Mouse (Mus musculus) forebrain, embryonic 11.5 days (tissue): ENCODE data around the gene Gprc5b. TPM values are rescaled to one million over a fixed set of nuclear protein-coding genes. Genes with fewer than 3 reads are reported as not detected.

ENCODE experiments used
- ATAC-seq: fragments of 200-750 bp; cut with Nextera tagmentation; replicated peaks from 2 replicates; pipeline ENCODE4 v1.8.0; 2017; ENCODE audit warnings: moderate TSS enrichment; ENCODE audit not compliant: low FRiP score
- DNase-seq: peaks from one replicate; pipeline ENCODE4 v3.0.0-alpha.2; 2017; ENCODE audit warnings: low spot score
- H3K27ac ChIP-seq: fragments of 300-500 bp; sonication (generic); 2 replicates; pipeline ENCODE4 v1.5.1; 2014; ENCODE audit warnings: low read depth, low read length
- H3K27me3 ChIP-seq: fragments of 300-500 bp; sonication (generic); 2 replicates; pipeline ENCODE4 v1.6.1; 2014; ENCODE audit warnings: mild to moderate bottlenecking, low read length, mixed read lengths; ENCODE audit not compliant: control insufficient read depth, insufficient read depth
- H3K36me3 ChIP-seq: fragments of 300-500 bp; sonication (generic); 2 replicates; pipeline ENCODE4 v1.6.1; 2014; ENCODE audit warnings: mild to moderate bottlenecking, low read length, moderate library complexity, mixed read lengths; ENCODE audit not compliant: control insufficient read depth, insufficient read depth
- H3K4me1 ChIP-seq: fragments of 300-500 bp; sonication (generic); replicated peaks from 2 replicates; pipeline ENCODE4 v1.6.1; 2014; ENCODE audit warnings: low read length, mixed read lengths; ENCODE audit not compliant: control insufficient read depth, insufficient read depth
- H3K4me2 ChIP-seq: fragments of 300-500 bp; sonication (generic); 2 replicates; pipeline ENCODE4 v1.6.1; 2014; ENCODE audit warnings: low read depth, mild to moderate bottlenecking, low read length, moderate library complexity, mixed read lengths; ENCODE audit not compliant: severe bottlenecking
- H3K4me3 ChIP-seq: fragments of 300-500 bp; sonication (generic); 2 replicates; pipeline ENCODE4 v1.5.1; 2014; ENCODE audit warnings: low read depth, low read length
- H3K9ac ChIP-seq: fragments of 300-500 bp; sonication (generic); 2 replicates; pipeline ENCODE4 v1.6.1; 2014; ENCODE audit warnings: low read length
- H3K9me3 ChIP-seq: fragments of 300-500 bp; sonication (generic); 2 replicates; pipeline ENCODE4 v1.6.1; 2016; ENCODE audit warnings: low read length, mixed read lengths; ENCODE audit not compliant: control insufficient read depth
- WGBS: fragments of 180-500 bp; shearing (Covaris S2); extraction: QIAGEN DNeasy Blood & Tissue Kit; methylation state at CpG from one replicate; pipeline ENCODE4 v1.1.7; 2014; 5-methylcytosine and 5-hydroxymethylcytosine counted together
- polyA plus RNA-seq: library from polyadenylated mRNA; unstranded; fragments of >200 nt; fragmentation: Nextera tagmentation; extraction: Ambion mirVana; gene quantifications from 2 replicates; pipeline ENCODE4 v1.2.1, GENCODE M21; 2014

Gene Gprc5b
- polyA plus RNA-seq = 18.1 and 19.8 TPM in 2 replicates

DNA sequence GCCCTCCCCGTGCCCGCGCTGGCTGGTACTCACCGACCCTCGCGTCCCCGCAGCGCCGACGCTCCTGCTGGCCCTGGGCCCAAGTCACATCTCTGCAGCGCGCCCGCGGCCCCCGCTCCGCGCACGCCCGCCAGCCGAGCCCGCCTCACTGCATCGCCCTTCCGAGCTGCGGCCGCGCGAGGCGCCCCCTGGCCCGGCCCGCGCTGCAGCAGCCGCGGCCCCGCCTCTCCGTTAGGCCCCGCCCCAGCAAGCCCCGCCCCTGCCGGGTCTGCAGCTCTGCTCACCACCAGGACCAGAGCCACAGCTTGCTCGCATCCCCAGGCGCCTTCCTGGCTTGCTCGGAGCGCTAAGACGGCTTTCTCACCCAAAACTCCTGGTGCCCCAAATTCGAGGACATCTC, at the start of gene Gprc5b:
Gprc5b (minus strand) TSS at position 205 of the 400 bp plus-strand sequence.
- peak within 1 kb of the TSS; percentile 88 for H3K4me2 ChIP-seq
- H3K9ac ChIP-seq = peak within 1 kb of the TSS; percentile 91
- no peaks in the 10 kb centered on the region for H3K27me3 ChIP-seq
- DNase-seq (peak; percentile 96), ATAC-seq (peak; percentile 89)
- peaks cover 25% of the 10 kb centered on the region for H3K4me1 ChIP-seq
- H3K27ac ChIP-seq = peak within 1 kb of the TSS; percentile 41
- peak within 1 kb of the TSS; percentile 66 for H3K4me3 ChIP-seq
- no peaks in the 10 kb centered on the region for H3K9me3 ChIP-seq
- under 1% methylated on average over 33 of the region's 44 CpGs for WGBS
- H3K36me3 ChIP-seq = no peaks in the 10 kb centered on the region

DNA sequence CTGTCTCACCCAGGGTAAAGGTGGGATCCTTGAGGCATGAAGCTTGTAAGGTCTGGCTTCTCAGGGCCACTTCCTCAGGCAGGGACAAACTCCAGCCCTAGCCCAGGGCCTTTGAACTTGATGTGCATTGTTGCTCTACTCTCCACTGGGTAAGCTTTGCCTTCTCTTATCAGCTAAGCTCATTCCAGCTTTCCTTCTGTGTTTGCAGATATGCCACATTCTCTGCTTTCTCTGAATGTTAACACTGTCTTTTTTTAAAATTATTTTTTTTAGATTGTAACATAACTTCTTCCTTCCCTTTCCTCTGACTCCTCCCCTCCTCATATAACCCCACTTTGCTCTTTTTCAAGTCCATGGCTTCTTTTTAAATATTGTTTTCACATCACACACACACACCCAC, 46.5 kb upstream of the Gprc5b start:
- Histone ChIP-seq H3K36me3 (no peaks in the 10 kb centered on the region), H3K27ac (no peak overlapping the region), H3K9ac (no peak overlapping the region), H3K9me3 (no peaks in the 10 kb centered on the region), H3K4me2 (no peak overlapping the region), H3K4me1 (no peaks in the 10 kb centered on the region), H3K4me3 (no peak overlapping the region), H3K27me3 (no peaks in the 10 kb centered on the region)
- ATAC-seq = no peak
- DNase-seq = no peak

DNA sequence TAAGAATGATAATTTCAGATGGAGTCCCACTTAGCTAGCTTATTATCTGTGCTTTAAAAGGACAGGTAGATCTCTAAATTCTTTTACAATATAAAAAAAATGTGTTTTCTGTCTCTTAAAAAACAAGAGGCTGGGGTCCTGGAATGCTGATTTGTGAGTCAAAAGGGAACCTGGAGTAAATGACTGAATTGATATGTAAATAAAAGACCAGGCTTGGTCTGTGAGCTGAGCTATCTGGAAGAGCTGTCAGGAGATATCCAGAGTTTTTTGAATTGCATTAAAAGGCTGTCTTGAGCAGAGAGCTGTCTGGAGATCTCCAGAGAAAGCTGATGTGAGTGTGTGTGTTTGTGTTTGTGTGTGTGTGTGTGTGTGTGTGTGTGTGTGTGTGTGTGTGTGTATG, 42.6 kb upstream of the Gprc5b start:
- DNase-seq (no peak), ATAC-seq (no peak)
- H3K4me2 ChIP-seq = no peak overlapping the region
- no peaks in the 10 kb centered on the region for H3K9me3 ChIP-seq
- H3K4me3 ChIP-seq = no peak overlapping the region
- H3K9ac ChIP-seq = no peak overlapping the region
- H3K36me3 ChIP-seq = no peaks in the 10 kb centered on the region
- no peak overlapping the region for H3K27ac ChIP-seq
- H3K27me3 ChIP-seq = no peaks in the 10 kb centered on the region
- H3K4me1 ChIP-seq = no peaks in the 10 kb centered on the region

DNA sequence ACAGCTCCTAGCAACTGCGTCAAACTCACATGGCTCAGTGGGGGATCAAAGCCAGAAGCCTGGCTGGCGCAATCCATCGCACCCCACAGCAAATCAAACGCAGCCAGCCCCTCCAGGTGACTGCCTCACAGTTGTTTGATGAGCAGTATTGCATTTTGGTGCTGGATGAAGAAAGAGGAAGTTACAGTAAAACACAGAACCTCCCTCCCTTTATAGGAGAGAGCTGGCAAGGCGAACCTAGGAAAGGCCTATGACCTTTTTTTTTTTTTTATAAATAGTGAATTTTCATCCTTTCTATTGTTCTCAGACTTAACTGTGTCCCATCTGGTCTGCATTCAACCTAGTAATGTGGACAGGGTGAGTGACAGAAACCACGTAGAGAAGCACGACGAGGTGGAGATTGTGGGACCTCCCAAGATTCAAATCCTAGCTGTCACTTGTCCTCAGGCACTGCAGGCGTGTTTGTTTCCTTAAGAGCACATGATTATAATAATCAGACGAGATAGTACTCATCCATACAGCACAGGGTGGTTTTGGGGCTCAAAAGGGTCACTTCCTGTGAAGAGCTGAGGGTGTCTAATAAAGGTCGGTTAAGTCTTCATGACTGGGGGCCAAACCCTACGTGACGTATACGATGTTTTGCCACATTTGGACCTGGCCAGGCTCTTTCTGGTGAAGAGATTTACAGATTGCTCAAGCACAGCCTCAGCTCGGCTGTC, 39.4 kb upstream of the Gprc5b start:
- DNase-seq = no peak
- Histone ChIP-seq H3K27me3 (no peaks in the 10 kb centered on the region), H3K9me3 (no peaks in the 10 kb centered on the region), H3K36me3 (no peaks in the 10 kb centered on the region), H3K9ac (no peak overlapping the region), H3K4me3 (no peak overlapping the region), H3K4me2 (no peak overlapping the region), H3K4me1 (no peaks in the 10 kb centered on the region), H3K27ac (no peak overlapping the region)
- no peak for ATAC-seq
- 74% methylated on average over 15 of the region's 15 CpGs for WGBS

DNA sequence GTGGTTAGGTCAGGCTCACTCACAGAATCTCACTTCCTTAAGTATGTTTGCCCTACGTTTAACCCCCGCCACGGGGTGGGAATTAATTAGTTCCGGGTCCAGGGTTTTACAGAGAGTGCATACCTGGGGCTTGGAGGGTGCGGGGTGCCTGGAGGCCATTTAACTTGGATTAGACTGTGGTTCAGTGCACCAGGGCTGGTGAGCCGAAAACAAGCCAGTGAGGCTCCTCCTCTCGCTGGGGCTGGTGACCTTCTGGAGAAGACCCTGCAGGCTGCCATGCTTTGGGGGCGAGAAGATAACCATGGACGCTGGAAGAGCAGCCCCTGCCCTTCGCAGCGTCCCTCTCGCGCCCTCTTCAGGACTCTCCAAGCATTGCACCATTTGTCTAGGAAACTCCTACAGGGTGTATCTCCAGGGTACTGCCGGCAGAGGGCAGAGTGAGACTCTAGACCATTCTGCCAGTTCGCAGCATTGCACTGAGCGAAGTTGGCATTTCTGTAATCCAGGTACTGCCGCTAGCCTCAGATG, 28.4 kb upstream of the Gprc5b start:
- H3K4me3 ChIP-seq = no peak overlapping the region
- no peaks in the 10 kb centered on the region for H3K36me3 ChIP-seq
- no peaks in the 10 kb centered on the region for H3K9me3 ChIP-seq
- no peaks in the 10 kb centered on the region for H3K27me3 ChIP-seq
- DNase-seq (peak; percentile 89), ATAC-seq (peak; percentile 49)
- H3K4me2 ChIP-seq = no peak overlapping the region
- no peaks in the 10 kb centered on the region for H3K4me1 ChIP-seq
- H3K27ac ChIP-seq = no peak overlapping the region
- 22% methylated on average over 17 of the region's 17 CpGs for WGBS
- no peak overlapping the region for H3K9ac ChIP-seq

DNA sequence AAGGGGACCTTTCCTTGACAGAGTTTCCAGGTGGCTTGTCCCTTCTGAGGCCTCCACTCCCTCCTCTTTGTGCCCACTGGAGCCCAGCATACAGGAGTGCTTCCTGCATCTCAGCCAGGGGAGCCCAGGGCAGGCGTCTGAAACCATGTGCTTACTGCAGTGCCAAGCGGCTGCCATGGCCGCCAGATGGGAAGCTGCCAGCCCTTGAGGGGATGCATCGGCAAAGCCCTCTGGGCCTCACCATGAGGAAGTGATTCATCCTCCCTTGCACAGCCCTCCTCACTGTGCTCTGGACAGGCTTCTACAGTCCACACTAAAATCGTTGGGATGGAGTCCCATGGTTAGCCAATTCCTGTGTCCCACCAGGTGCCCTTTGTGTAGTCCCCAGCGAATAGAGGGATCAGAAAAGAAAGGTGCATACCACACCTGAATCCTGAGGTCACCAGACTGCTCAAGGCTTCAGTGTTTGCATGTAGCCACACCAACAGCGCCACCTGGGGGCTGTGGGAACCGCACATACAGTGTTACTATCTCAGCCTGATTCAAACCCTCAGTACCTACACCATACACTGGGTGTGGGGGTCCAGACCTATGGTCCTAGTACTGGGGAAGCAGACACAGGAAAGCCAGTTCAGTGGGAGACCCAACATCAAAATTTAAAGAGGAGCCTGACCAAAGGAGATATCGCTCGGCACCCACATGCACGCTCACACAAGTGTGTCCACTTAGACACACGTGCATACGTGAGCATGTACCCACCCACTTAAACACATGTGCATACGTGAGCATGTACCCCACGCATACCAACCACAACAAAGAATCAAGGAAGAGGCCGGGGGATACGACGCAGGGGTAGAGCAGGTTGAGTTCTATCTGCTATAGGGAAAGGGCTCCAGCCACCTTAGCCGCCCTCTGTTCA, 27.5 kb upstream of the Gprc5b start:
- ATAC-seq (no peak; the same call in 1 of the 2 replicates), DNase-seq (peak; percentile 71)
- Histone ChIP-seq H3K36me3 (no peaks in the 10 kb centered on the region), H3K27me3 (no peaks in the 10 kb centered on the region), H3K9ac (no peak overlapping the region), H3K9me3 (no peaks in the 10 kb centered on the region), H3K4me2 (no peak overlapping the region), H3K4me3 (no peak overlapping the region), H3K27ac (no peak overlapping the region), H3K4me1 (no peaks in the 10 kb centered on the region)
- WGBS = 85% methylated on average over 19 of the region's 19 CpGs

DNA sequence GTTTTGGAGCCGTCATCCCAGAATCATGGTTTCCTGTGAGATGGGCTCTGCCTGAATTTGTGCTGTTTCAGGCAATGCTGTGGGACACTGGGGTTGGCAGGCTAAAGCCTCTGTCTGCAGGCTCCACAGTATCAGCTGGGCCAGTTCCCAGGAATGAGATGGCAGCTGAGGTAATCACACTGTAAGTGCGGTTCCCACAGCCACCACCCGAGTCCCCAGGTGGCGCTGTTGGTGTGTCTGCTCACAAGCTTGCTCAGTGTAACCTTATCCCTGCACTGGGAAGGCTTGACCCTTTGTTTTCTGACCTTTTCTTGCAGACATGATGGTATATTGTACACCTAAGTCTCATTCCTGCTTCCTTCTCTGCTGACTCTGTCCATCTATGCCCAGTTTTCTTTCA, 24.5 kb upstream of the Gprc5b start:
- WGBS = 14% methylated on average over 4 of the region's 4 CpGs
- Histone ChIP-seq H3K4me1 (no peaks in the 10 kb centered on the region), H3K9ac (no peak overlapping the region), H3K4me3 (no peak overlapping the region), H3K36me3 (no peaks in the 10 kb centered on the region), H3K9me3 (no peaks in the 10 kb centered on the region), H3K27ac (no peak overlapping the region), H3K4me2 (no peak overlapping the region), H3K27me3 (no peaks in the 10 kb centered on the region)
- DNase-seq = peak; percentile 83
- ATAC-seq = peak; percentile 50

DNA sequence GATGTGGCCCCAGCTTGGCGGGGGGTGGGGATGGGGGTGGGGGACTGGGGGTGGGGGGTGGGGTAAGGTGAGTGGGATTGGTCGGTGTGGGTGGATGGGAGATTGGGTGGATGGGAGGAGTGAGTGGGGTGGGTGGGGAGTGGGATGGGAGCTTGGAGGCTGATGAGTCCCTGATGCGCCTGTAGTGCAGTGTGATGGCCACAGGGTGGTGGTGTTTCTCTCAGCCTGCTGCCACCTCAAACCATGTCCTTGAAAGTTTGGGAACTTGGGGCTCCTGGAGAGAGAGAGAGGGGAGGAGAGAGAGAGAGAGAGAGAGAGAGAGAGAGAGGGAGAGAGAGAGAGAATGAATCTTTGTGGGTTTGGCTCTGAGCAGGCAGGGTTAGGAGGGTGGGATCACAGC, 20.7 kb upstream of the Gprc5b start:
- WGBS = 3% methylated on average over 3 of the region's 3 CpGs
- H3K27ac ChIP-seq = no peak overlapping the region
- peak; percentile 73 for DNase-seq
- no peaks in the 10 kb centered on the region for H3K27me3 ChIP-seq
- no peak overlapping the region for H3K4me3 ChIP-seq
- H3K4me1 ChIP-seq = no peaks in the 10 kb centered on the region
- H3K9ac ChIP-seq = no peak overlapping the region
- H3K4me2 ChIP-seq = no peak overlapping the region
- no peaks in the 10 kb centered on the region for H3K9me3 ChIP-seq
- peak; percentile 49 for ATAC-seq
- H3K36me3 ChIP-seq = no peaks in the 10 kb centered on the region
